Mouse (Mus musculus): Measurements from ENCODE around the gene Nrcam. TPM values are rescaled to one million over a fixed set of nuclear protein-coding genes. Genes with fewer than 3 reads are reported as not detected.

Gene Nrcam
- polyA plus RNA-seq, 1 experiment from 2014 or later: not detected

GRCm38 (mm10) chr12:44300793-44301192 lies 27.9 kb upstream of the Nrcam start:
- H3K27me3 ChIP-seq (ENCODE audit: insufficient read depth, low read length): no peaks in the 10 kb centered on the region
- no peak overlapping the region for H3K4me2 ChIP-seq (ENCODE audit: low read depth, low read length)
- no peaks in the 10 kb centered on the region for H3K9me3 ChIP-seq (ENCODE audit: low read length)
- no peak for ATAC-seq
- DNase-seq: no peak
- no peak for TF ChIP-seq CTCF (IDR thresholded peaks at IDR 0.05; ENCODE audit: low read depth)
- no peak for TF ChIP-seq EP300 (IDR thresholded peaks at IDR 0.05; ENCODE audit: low read depth)
- H3K36me3 ChIP-seq (replicated peaks; ENCODE audit: insufficient read depth, low read length): peaks cover 28% of the 10 kb centered on the region
- H3K9ac ChIP-seq (replicated peaks): no peak overlapping the region
- H3K4me1 ChIP-seq (ENCODE audit: insufficient read depth): no peaks in the 10 kb centered on the region
- H3K27ac ChIP-seq (ENCODE audit: low read depth): no peak overlapping the region
- H3K4me3 ChIP-seq (ENCODE audit: low read depth, low read length): no peak overlapping the region

GRCm38 (mm10) chr12:44304012-44304411 lies 24.7 kb upstream of the Nrcam start:
- WGBS (ENCODE audit: insufficient replicate concordance): 91% methylated on average over 1 of the region's 1 CpGs
- no peak overlapping the region for H3K27ac ChIP-seq (ENCODE audit: low read depth)
- no peak overlapping the region for H3K4me2 ChIP-seq (ENCODE audit: low read depth, low read length)
- no peak overlapping the region for H3K9ac ChIP-seq (replicated peaks)
- ATAC-seq: no peak
- no peak overlapping the region for H3K4me3 ChIP-seq (ENCODE audit: low read depth, low read length)
- H3K36me3 ChIP-seq (replicated peaks; ENCODE audit: insufficient read depth, low read length): peaks cover 35% of the 10 kb centered on the region
- no peak for DNase-seq
- H3K4me1 ChIP-seq (ENCODE audit: insufficient read depth): no peaks in the 10 kb centered on the region
- no peaks in the 10 kb centered on the region for H3K9me3 ChIP-seq (ENCODE audit: low read length)
- no peak for TF ChIP-seq CTCF (IDR thresholded peaks at IDR 0.05; ENCODE audit: low read depth)
- TF ChIP-seq EP300 (IDR thresholded peaks at IDR 0.05; ENCODE audit: low read depth): no peak
- H3K27me3 ChIP-seq (ENCODE audit: insufficient read depth, low read length): no peaks in the 10 kb centered on the region

GRCm38 (mm10) chr12:44304869-44305268 lies 23.8 kb upstream of the Nrcam start:
- Histone ChIP-seq H3K4me2 (ENCODE audit: low read depth, low read length) (no peak overlapping the region), H3K27ac (ENCODE audit: low read depth) (no peak overlapping the region), H3K27me3 (ENCODE audit: insufficient read depth, low read length) (no peaks in the 10 kb centered on the region), H3K4me1 (ENCODE audit: insufficient read depth) (no peaks in the 10 kb centered on the region), H3K36me3 (replicated peaks; ENCODE audit: insufficient read depth, low read length) (peaks cover 38% of the 10 kb centered on the region), H3K9ac (replicated peaks) (no peak overlapping the region), H3K4me3 (ENCODE audit: low read depth, low read length) (no peak overlapping the region), H3K9me3 (ENCODE audit: low read length) (no peaks in the 10 kb centered on the region)
- 87% methylated on average over 5 of the region's 5 CpGs for WGBS (ENCODE audit: insufficient replicate concordance)
- DNase-seq: no peak
- no peak for ATAC-seq
- TF ChIP-seq EP300 (IDR thresholded peaks at IDR 0.05; ENCODE audit: low read depth): no peak
- TF ChIP-seq CTCF (IDR thresholded peaks at IDR 0.05; ENCODE audit: low read depth): no peak

GRCm38 (mm10) chr12:44308221-44308620 lies 20.5 kb upstream of the Nrcam start:
- no peaks in the 10 kb centered on the region for H3K9me3 ChIP-seq (ENCODE audit: low read length)
- H3K27ac ChIP-seq (ENCODE audit: low read depth): no peak overlapping the region
- WGBS (ENCODE audit: insufficient replicate concordance): 71% methylated on average over 3 of the region's 3 CpGs
- H3K9ac ChIP-seq (replicated peaks): no peak overlapping the region
- H3K27me3 ChIP-seq (ENCODE audit: insufficient read depth, low read length): no peaks in the 10 kb centered on the region
- H3K4me1 ChIP-seq (ENCODE audit: insufficient read depth): no peaks in the 10 kb centered on the region
- no peak overlapping the region for H3K4me3 ChIP-seq (ENCODE audit: low read depth, low read length)
- DNase-seq (no peak), ATAC-seq (no peak)
- no peak overlapping the region for H3K4me2 ChIP-seq (ENCODE audit: low read depth, low read length)
- TF ChIP-seq CTCF (IDR thresholded peaks at IDR 0.05; ENCODE audit: low read depth): no peak
- no peak for TF ChIP-seq EP300 (IDR thresholded peaks at IDR 0.05; ENCODE audit: low read depth)
- H3K36me3 ChIP-seq (replicated peaks; ENCODE audit: insufficient read depth, low read length): peaks cover 37% of the 10 kb centered on the region

GRCm38 (mm10) chr12:44315212-44315611 lies 13.5 kb upstream of the Nrcam start:
- no peak overlapping the region for H3K9ac ChIP-seq (replicated peaks)
- no peak for TF ChIP-seq CTCF (IDR thresholded peaks at IDR 0.05; ENCODE audit: low read depth)
- TF ChIP-seq EP300 (IDR thresholded peaks at IDR 0.05; ENCODE audit: low read depth): no peak
- no peak overlapping the region for H3K4me3 ChIP-seq (ENCODE audit: low read depth, low read length)

GRCm38 (mm10) chr12:44325091-44325490 lies 3.6 kb upstream of the Nrcam start:
- no peaks in the 10 kb centered on the region for H3K36me3 ChIP-seq (replicated peaks; ENCODE audit: insufficient read depth, low read length)
- no peak overlapping the region for H3K4me3 ChIP-seq (ENCODE audit: low read depth, low read length)
- peaks cover 28% of the 10 kb centered on the region for H3K27me3 ChIP-seq (ENCODE audit: insufficient read depth, low read length)
- DNase-seq (no peak), ATAC-seq (no peak)
- H3K9ac ChIP-seq (replicated peaks): no peak overlapping the region
- H3K27ac ChIP-seq (ENCODE audit: low read depth): no peak overlapping the region
- H3K4me2 ChIP-seq (ENCODE audit: low read depth, low read length): no peak overlapping the region
- TF ChIP-seq EP300 (IDR thresholded peaks at IDR 0.05; ENCODE audit: low read depth): no peak
- TF ChIP-seq CTCF (IDR thresholded peaks at IDR 0.05; ENCODE audit: low read depth): no peak
- no peaks in the 10 kb centered on the region for H3K9me3 ChIP-seq (ENCODE audit: low read length)
- H3K4me1 ChIP-seq (ENCODE audit: insufficient read depth): peaks cover 8% of the 10 kb centered on the region; the same call in 1 of the 2 replicates

More at GRCm38 (mm10) chr12:44315212-44315611, 13.5 kb upstream of the Nrcam start:
- H3K27ac ChIP-seq (ENCODE audit: low read depth): no peak overlapping the region
- H3K4me2 ChIP-seq (ENCODE audit: low read depth, low read length): no peak overlapping the region
- ATAC-seq: no peak
- peaks cover 14% of the 10 kb centered on the region for H3K36me3 ChIP-seq (replicated peaks; ENCODE audit: insufficient read depth, low read length)
- no peak for DNase-seq
- H3K27me3 ChIP-seq (ENCODE audit: insufficient read depth, low read length): no peaks in the 10 kb centered on the region
- WGBS (ENCODE audit: insufficient replicate concordance): 76% methylated on average over 2 of the region's 2 CpGs
- no peaks in the 10 kb centered on the region for H3K4me1 ChIP-seq (ENCODE audit: insufficient read depth)
- H3K9me3 ChIP-seq (ENCODE audit: low read length): no peaks in the 10 kb centered on the region

GRCm38 (mm10) chr12:44327452-44327851 lies 1.2 kb upstream of the Nrcam start:
- H3K27ac ChIP-seq (ENCODE audit: low read depth): no peak overlapping the region
- H3K4me2 ChIP-seq (ENCODE audit: low read depth, low read length): no peak overlapping the region
- no peak overlapping the region for H3K4me3 ChIP-seq (ENCODE audit: low read depth, low read length)
- peaks cover 9% of the 10 kb centered on the region; the same call in 1 of the 2 replicates for H3K4me1 ChIP-seq (ENCODE audit: insufficient read depth)
- H3K36me3 ChIP-seq (replicated peaks; ENCODE audit: insufficient read depth, low read length): no peaks in the 10 kb centered on the region
- DNase-seq: no peak
- peaks cover 32% of the 10 kb centered on the region for H3K27me3 ChIP-seq (ENCODE audit: insufficient read depth, low read length)
- ATAC-seq: no peak
- 36% methylated on average over 6 of the region's 6 CpGs for WGBS (ENCODE audit: insufficient replicate concordance)
- TF ChIP-seq CTCF (IDR thresholded peaks at IDR 0.05; ENCODE audit: low read depth) (0 out of 2 replicates have a peak, but pooled peaks have one; percentile 11), EP300 (IDR thresholded peaks at IDR 0.05; ENCODE audit: low read depth) (no peak)
- no peaks in the 10 kb centered on the region for H3K9me3 ChIP-seq (ENCODE audit: low read length)
- no peak overlapping the region for H3K9ac ChIP-seq (replicated peaks)
